Mouse (Mus musculus) ES-E14 (cell line): ENCODE results near the gene Siah1a.

ENCODE experiments used
- CHD2 ChIP-seq: IDR thresholded peaks from 2 replicates; pipeline ENCODE4 v1.6.1; 2014; ENCODE audit warnings: mild to moderate bottlenecking, low read depth, low read length, inconsistent platforms
- HCFC1 ChIP-seq: IDR thresholded peaks from 2 replicates; pipeline ENCODE4 v1.6.1; 2012; ENCODE audit warnings: low read length, inconsistent platforms, borderline replicate concordance; ENCODE audit not compliant: insufficient read depth
- MAFK ChIP-seq: IDR thresholded peaks from 2 replicates; pipeline ENCODE4 v1.6.1; 2014; ENCODE audit warnings: mild to moderate bottlenecking, low read depth, low read length, inconsistent platforms; ENCODE audit not compliant: insufficient read depth
- ZC3H11A ChIP-seq: IDR thresholded peaks from 2 replicates; pipeline ENCODE4 v1.6.1; 2012; ENCODE audit warnings: low read depth, mild to moderate bottlenecking, inconsistent platforms, low read length, borderline replicate concordance
- ZNF384 ChIP-seq: IDR thresholded peaks from 2 replicates; pipeline ENCODE4 v1.6.1; 2012; ENCODE audit warnings: low read depth, low read length, inconsistent platforms

DNA sequence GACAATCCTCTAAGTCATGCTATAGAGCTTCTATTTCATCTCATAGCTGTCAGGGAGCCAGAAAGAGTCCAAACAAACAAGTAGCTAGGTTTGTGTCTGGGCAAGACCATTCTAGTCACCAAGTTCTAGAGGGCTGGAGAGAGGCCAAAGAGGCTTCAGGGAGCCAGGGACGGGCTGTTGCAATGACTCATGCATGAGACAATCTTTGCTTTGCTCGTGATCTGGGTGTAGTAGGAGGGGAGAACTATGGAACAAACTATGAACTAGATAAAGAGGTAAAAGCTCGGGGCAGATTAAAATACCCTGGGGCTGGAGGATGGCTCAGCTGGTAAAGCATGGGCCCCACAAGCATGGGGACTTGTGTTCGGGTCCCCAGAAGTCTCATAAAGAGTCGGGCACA lies 22.8 kb upstream of the Siah1a start:
- no peak for TF ChIP-seq MAFK
- TF ChIP-seq CHD2 = no peak
- no peak for TF ChIP-seq ZC3H11A
- TF ChIP-seq ZNF384 = no peak
- TF ChIP-seq HCFC1 = no peak
